Mouse (Mus musculus): Measurements from ENCODE around the gene Cisd3.

The Cisd3 gene

GRCm38 (mm10) chr11:97662893-97663527 lies 22.6 kb upstream of the Cisd3 start, which contains the start of gene Mllt6:
TSS of gene Mllt6 (plus strand) at chr11:97663414.
- peak; percentile 86 for DNase-seq (ENCODE audit: low read depth, low spot score)

GRCm38 (mm10) chr11:97663528-97664338 lies 21.9 kb upstream of the Cisd3 start:
- DNase-seq (ENCODE audit: low read depth, low spot score), result peak; percentile 84

- DNase-seq (ENCODE audit: low read depth, low spot score), result no peak
These were observed 21.3 kb upstream of the Cisd3 start for GRCm38 (mm10) chr11:97664339-97664665.

- DNase-seq (ENCODE audit: low read depth, low spot score), result peak; percentile 79
These were observed 20.8 kb upstream of the Cisd3 start for GRCm38 (mm10) chr11:97664771-97665240.

- DNase-seq (ENCODE audit: low read depth, low spot score), result peak; percentile 39
These were observed 20.2 kb upstream of the Cisd3 start for GRCm38 (mm10) chr11:97665431-97665830.

GRCm38 (mm10) chr11:97666221-97666620 lies 19.4 kb upstream of the Cisd3 start:
- peak; percentile 84 for DNase-seq (ENCODE audit: low read depth, low spot score)

GRCm38 (mm10) chr11:97666794-97667193 lies 18.8 kb upstream of the Cisd3 start:
- DNase-seq (ENCODE audit: low read depth, low spot score), result peak; percentile 16

GRCm38 (mm10) chr11:97668160-97668559 lies 17.5 kb upstream of the Cisd3 start:
- DNase-seq (ENCODE audit: low read depth, low spot score), result no peak

GRCm38 (mm10) chr11:97669268-97669667 lies 16.4 kb upstream of the Cisd3 start:
- DNase-seq (ENCODE audit: low read depth, low spot score), result peak; percentile 38

GRCm38 (mm10) chr11:97669829-97670228 lies 15.8 kb upstream of the Cisd3 start:
- peak; percentile 39 for DNase-seq (ENCODE audit: low read depth, low spot score)

- peak; percentile 80 for DNase-seq (ENCODE audit: low read depth, low spot score)
These were observed 15.1 kb upstream of the Cisd3 start for GRCm38 (mm10) chr11:97670234-97671176.

GRCm38 (mm10) chr11:97671177-97671527 lies 14.5 kb upstream of the Cisd3 start:
- peak; percentile 83 for DNase-seq (ENCODE audit: low read depth, low spot score)

GRCm38 (mm10) chr11:97673148-97673547 lies 12.5 kb upstream of the Cisd3 start:
- DNase-seq (ENCODE audit: low read depth, low spot score), result peak; percentile 76

GRCm38 (mm10) chr11:97676050-97676754 lies 9.4 kb upstream of the Cisd3 start:
- DNase-seq (ENCODE audit: low read depth, low spot score), result peak; percentile 48

- DNase-seq (ENCODE audit: low read depth, low spot score), result peak; percentile 28
These were observed 8.2 kb upstream of the Cisd3 start for GRCm38 (mm10) chr11:97677381-97677780.

- peak; percentile 89 for DNase-seq (ENCODE audit: low read depth, low spot score)
These were observed 7.8 kb upstream of the Cisd3 start for GRCm38 (mm10) chr11:97677842-97678241.

- no peak for DNase-seq (ENCODE audit: low read depth, low spot score)
These were observed 7.3 kb upstream of the Cisd3 start for GRCm38 (mm10) chr11:97678301-97678700.

GRCm38 (mm10) chr11:97680430-97680829 lies 5.2 kb upstream of the Cisd3 start:
- no peak for DNase-seq (ENCODE audit: low read depth, low spot score)

- no peak for DNase-seq (ENCODE audit: low read depth, low spot score)
These were observed 3.0 kb upstream of the Cisd3 start for GRCm38 (mm10) chr11:97682504-97683055.

- DNase-seq (ENCODE audit: low read depth, low spot score), result peak; percentile 39
These were observed 1.5 kb upstream of the Cisd3 start for GRCm38 (mm10) chr11:97684063-97684680.
